Mouse (Mus musculus) kidney, embryonic 15.5 days (tissue): Measurements from ENCODE around the gene Retreg1. TPM values are rescaled to one million over a fixed set of nuclear protein-coding genes. Genes with fewer than 3 reads are reported as not detected.

Experiments
- ATAC-seq: fragments of 200-750 bp; cut with Nextera tagmentation; replicated peaks from 2 replicates; pipeline ENCODE4 v1.8.0; 2017; ENCODE audit warnings: moderate TSS enrichment; ENCODE audit not compliant: low FRiP score
- H3K27ac ChIP-seq: fragments of 300-500 bp; sonication (generic); 2 replicates; pipeline ENCODE4 v1.5.1; 2015; ENCODE audit warnings: mild to moderate bottlenecking, inconsistent platforms
- H3K27me3 ChIP-seq: fragments of 300-500 bp; sonication (generic); 2 replicates; pipeline ENCODE4 v1.6.1; 2015; ENCODE audit warnings: inconsistent platforms
- H3K36me3 ChIP-seq: fragments of 300-500 bp; sonication (generic); 2 replicates; pipeline ENCODE4 v1.6.1; 2015; ENCODE audit warnings: inconsistent platforms
- H3K4me1 ChIP-seq: fragments of 300-500 bp; sonication (generic); 2 replicates; pipeline ENCODE4 v1.6.1; 2015; ENCODE audit warnings: inconsistent platforms
- H3K4me2 ChIP-seq: fragments of 300-500 bp; sonication (generic); 2 replicates; pipeline ENCODE4 v1.6.1; 2015; ENCODE audit warnings: moderate library complexity, mild to moderate bottlenecking, inconsistent platforms
- H3K4me3 ChIP-seq: fragments of 300-500 bp; sonication (generic); replicated peaks from 2 replicates; pipeline ENCODE4 v1.5.1; 2015; ENCODE audit warnings: mild to moderate bottlenecking, inconsistent platforms
- H3K9ac ChIP-seq: fragments of 300-500 bp; sonication (generic); 2 replicates; pipeline ENCODE4 v1.6.1; 2015; ENCODE audit warnings: mild to moderate bottlenecking, inconsistent platforms
- H3K9me3 ChIP-seq: fragments of 300-500 bp; sonication (generic); replicated peaks from 2 replicates; pipeline ENCODE4 v1.6.1; 2016; ENCODE audit warnings: inconsistent platforms
- WGBS: fragments of 180-500 bp; shearing (Covaris S2); methylation state at CpG from one replicate; pipeline ENCODE4 v1.1.7; 2015; ENCODE audit warnings: mixed read lengths; 5-methylcytosine and 5-hydroxymethylcytosine counted together
- polyA plus RNA-seq: library from polyadenylated mRNA; unstranded; fragments of >200 nt; fragmentation: Nextera tagmentation; extraction: Ambion mirVana; gene quantifications from 2 replicates; pipeline ENCODE4 v1.2.1, GENCODE M21; 2015

The Retreg1 gene
- polyA plus RNA-seq, 1 experiment from 2014 or later = 16.1 TPM

- no peak for ATAC-seq
- H3K9me3 ChIP-seq = no peaks in the 10 kb centered on the region
- 0 out of 2 replicates have a peak overlapping the region, but pooled peaks have one; percentile 2 for H3K27ac ChIP-seq
- H3K4me2 ChIP-seq = no peak overlapping the region
- H3K27me3 ChIP-seq = no peaks in the 10 kb centered on the region
- no peak overlapping the region for H3K9ac ChIP-seq
- 86% methylated on average over 20 of the region's 20 CpGs for WGBS
- no peak overlapping the region for H3K4me3 ChIP-seq
- H3K4me1 ChIP-seq = peaks cover 9% of the 10 kb centered on the region
- peaks cover 94% of the 10 kb centered on the region for H3K36me3 ChIP-seq
Measured at GRCm38 (mm10) chr15:25808677-25809460, 34.1 kb upstream of the Retreg1 start.

GRCm38 (mm10) chr15:25809669-25810068, 33.3 kb upstream of the Retreg1 start:
- 78% methylated on average over 6 of the region's 6 CpGs for WGBS
- Histone ChIP-seq H3K9ac (no peak overlapping the region), H3K27ac (no peak overlapping the region), H3K36me3 (peaks cover 93% of the 10 kb centered on the region), H3K4me2 (no peak overlapping the region), H3K9me3 (no peaks in the 10 kb centered on the region), H3K4me3 (no peak overlapping the region), H3K4me1 (peaks cover 9% of the 10 kb centered on the region), H3K27me3 (no peaks in the 10 kb centered on the region)
- no peak for ATAC-seq

GRCm38 (mm10) chr15:25811834-25812250, 31.1 kb upstream of the Retreg1 start:
- no peak overlapping the region for H3K9ac ChIP-seq
- H3K9me3 ChIP-seq = peaks cover 3% of the 10 kb centered on the region; the same call in 1 of the 2 replicates
- peak; percentile 62 for ATAC-seq
- WGBS = 63% methylated on average over 11 of the region's 11 CpGs
- H3K27ac ChIP-seq = peak overlapping the region; percentile 37
- peaks cover 9% of the 10 kb centered on the region for H3K4me1 ChIP-seq
- H3K36me3 ChIP-seq = peaks cover 84% of the 10 kb centered on the region
- no peaks in the 10 kb centered on the region for H3K27me3 ChIP-seq
- H3K4me3 ChIP-seq = no peak overlapping the region
- peak overlapping the region; percentile 10; the same call in 1 of the 2 replicates for H3K4me2 ChIP-seq

GRCm38 (mm10) chr15:25812479-25812878, 30.5 kb upstream of the Retreg1 start:
- Histone ChIP-seq H3K4me3 (no peak overlapping the region), H3K27ac (peak overlapping the region; percentile 37; the same call in 1 of the 2 replicates), H3K9ac (no peak overlapping the region), H3K4me1 (peaks cover 9% of the 10 kb centered on the region), H3K27me3 (no peaks in the 10 kb centered on the region), H3K4me2 (peak overlapping the region; percentile 10; the same call in 1 of the 2 replicates), H3K36me3 (peaks cover 78% of the 10 kb centered on the region), H3K9me3 (peaks cover 3% of the 10 kb centered on the region; the same call in 1 of the 2 replicates)
- ATAC-seq = no peak
- WGBS = 51% methylated on average over 12 of the region's 12 CpGs

- H3K4me3 ChIP-seq = no peak overlapping the region
- no peak for ATAC-seq
- H3K4me1 ChIP-seq = peaks cover 9% of the 10 kb centered on the region
- no peak overlapping the region for H3K9ac ChIP-seq
- no peaks in the 10 kb centered on the region for H3K27me3 ChIP-seq
- peaks cover 3% of the 10 kb centered on the region; the same call in 1 of the 2 replicates for H3K9me3 ChIP-seq
- H3K27ac ChIP-seq = no peak overlapping the region
- 79% methylated on average over 3 of the region's 3 CpGs for WGBS
- H3K36me3 ChIP-seq = peaks cover 57% of the 10 kb centered on the region
- H3K4me2 ChIP-seq = no peak overlapping the region
Measured at GRCm38 (mm10) chr15:25814535-25814934, 28.4 kb upstream of the Retreg1 start.

- Histone ChIP-seq H3K4me2 (no peak overlapping the region), H3K27me3 (no peaks in the 10 kb centered on the region), H3K36me3 (peaks cover 31% of the 10 kb centered on the region), H3K4me1 (peaks cover 5% of the 10 kb centered on the region), H3K9ac (no peak overlapping the region), H3K27ac (no peak overlapping the region), H3K9me3 (peaks cover 3% of the 10 kb centered on the region; the same call in 1 of the 2 replicates), H3K4me3 (no peak overlapping the region)
- ATAC-seq = no peak
- WGBS = 85% methylated on average over 2 of the region's 2 CpGs
Measured at GRCm38 (mm10) chr15:25817191-25817590, 25.8 kb upstream of the Retreg1 start.

- Histone ChIP-seq H3K9ac (no peak overlapping the region), H3K4me3 (no peak overlapping the region), H3K4me1 (no peaks in the 10 kb centered on the region), H3K27me3 (no peaks in the 10 kb centered on the region), H3K27ac (no peak overlapping the region), H3K9me3 (no peaks in the 10 kb centered on the region), H3K36me3 (no peaks in the 10 kb centered on the region), H3K4me2 (no peak overlapping the region)
- ATAC-seq = no peak
Measured at GRCm38 (mm10) chr15:25821981-25822380, 21.0 kb upstream of the Retreg1 start.

- ATAC-seq = no peak
- Histone ChIP-seq H3K27ac (no peak overlapping the region), H3K36me3 (no peaks in the 10 kb centered on the region), H3K4me1 (no peaks in the 10 kb centered on the region), H3K9ac (no peak overlapping the region), H3K4me2 (no peak overlapping the region), H3K4me3 (no peak overlapping the region), H3K27me3 (no peaks in the 10 kb centered on the region), H3K9me3 (no peaks in the 10 kb centered on the region)
- WGBS = 56% methylated on average over 3 of the region's 3 CpGs
Measured at GRCm38 (mm10) chr15:25822656-25823055, 20.3 kb upstream of the Retreg1 start.

GRCm38 (mm10) chr15:25826531-25826961, 16.4 kb upstream of the Retreg1 start:
- 0 out of 2 replicates have a peak, but pooled peaks cover 5% of the 10 kb centered on the region for H3K4me1 ChIP-seq
- H3K4me3 ChIP-seq = no peak overlapping the region
- H3K9ac ChIP-seq = no peak overlapping the region
- H3K27ac ChIP-seq = peak overlapping the region; percentile 14; the same call in 1 of the 2 replicates
- H3K4me2 ChIP-seq = no peak overlapping the region
- WGBS = 68% methylated on average over 8 of the region's 8 CpGs
- H3K9me3 ChIP-seq = no peaks in the 10 kb centered on the region
- no peaks in the 10 kb centered on the region for H3K36me3 ChIP-seq
- ATAC-seq = peak; percentile 77
- no peaks in the 10 kb centered on the region for H3K27me3 ChIP-seq

- H3K4me3 ChIP-seq = no peak overlapping the region
- no peak overlapping the region for H3K9ac ChIP-seq
- H3K4me1 ChIP-seq = 0 out of 2 replicates have a peak, but pooled peaks cover 5% of the 10 kb centered on the region
- H3K36me3 ChIP-seq = no peaks in the 10 kb centered on the region
- H3K4me2 ChIP-seq = no peak overlapping the region
- no peak overlapping the region for H3K27ac ChIP-seq
- H3K27me3 ChIP-seq = no peaks in the 10 kb centered on the region
- no peak for ATAC-seq
- 57% methylated on average over 10 of the region's 10 CpGs for WGBS
- no peaks in the 10 kb centered on the region for H3K9me3 ChIP-seq
Measured at GRCm38 (mm10) chr15:25828464-25828863, 14.5 kb upstream of the Retreg1 start.

GRCm38 (mm10) chr15:25830426-25830825, 12.6 kb upstream of the Retreg1 start:
- Histone ChIP-seq H3K9ac (no peak overlapping the region), H3K4me2 (no peak overlapping the region), H3K4me3 (no peak overlapping the region), H3K27me3 (no peaks in the 10 kb centered on the region), H3K36me3 (no peaks in the 10 kb centered on the region), H3K4me1 (0 out of 2 replicates have a peak, but pooled peaks cover 7% of the 10 kb centered on the region), H3K9me3 (no peaks in the 10 kb centered on the region), H3K27ac (0 out of 2 replicates have a peak overlapping the region, but pooled peaks have one; percentile 5)
- WGBS = 58% methylated on average over 2 of the region's 2 CpGs
- ATAC-seq = no peak

GRCm38 (mm10) chr15:25834282-25834681, 8.7 kb upstream of the Retreg1 start:
- H3K4me3 ChIP-seq = no peak overlapping the region
- WGBS = 69% methylated on average over 2 of the region's 2 CpGs
- no peak overlapping the region for H3K4me2 ChIP-seq
- H3K36me3 ChIP-seq = no peaks in the 10 kb centered on the region
- H3K4me1 ChIP-seq = 0 out of 2 replicates have a peak, but pooled peaks cover 2% of the 10 kb centered on the region
- no peaks in the 10 kb centered on the region; the same call in 1 of the 2 replicates for H3K9me3 ChIP-seq
- no peak overlapping the region for H3K27ac ChIP-seq
- no peak for ATAC-seq
- H3K9ac ChIP-seq = no peak overlapping the region
- no peaks in the 10 kb centered on the region for H3K27me3 ChIP-seq
